Mouse (Mus musculus): ENCODE data around the gene Pigyl. TPM values are rescaled to one million over a fixed set of nuclear protein-coding genes. Genes with fewer than 3 reads are reported as not detected.
"Not testable (repeated sequence)": the region's sequence is repeated elsewhere in the genome, so short reads cannot be mapped to it uniquely, and the experiment has no call there.

Pigyl gene
- polyA plus RNA-seq, 1 experiment from 2014 or later = 58.4 TPM

DNA sequence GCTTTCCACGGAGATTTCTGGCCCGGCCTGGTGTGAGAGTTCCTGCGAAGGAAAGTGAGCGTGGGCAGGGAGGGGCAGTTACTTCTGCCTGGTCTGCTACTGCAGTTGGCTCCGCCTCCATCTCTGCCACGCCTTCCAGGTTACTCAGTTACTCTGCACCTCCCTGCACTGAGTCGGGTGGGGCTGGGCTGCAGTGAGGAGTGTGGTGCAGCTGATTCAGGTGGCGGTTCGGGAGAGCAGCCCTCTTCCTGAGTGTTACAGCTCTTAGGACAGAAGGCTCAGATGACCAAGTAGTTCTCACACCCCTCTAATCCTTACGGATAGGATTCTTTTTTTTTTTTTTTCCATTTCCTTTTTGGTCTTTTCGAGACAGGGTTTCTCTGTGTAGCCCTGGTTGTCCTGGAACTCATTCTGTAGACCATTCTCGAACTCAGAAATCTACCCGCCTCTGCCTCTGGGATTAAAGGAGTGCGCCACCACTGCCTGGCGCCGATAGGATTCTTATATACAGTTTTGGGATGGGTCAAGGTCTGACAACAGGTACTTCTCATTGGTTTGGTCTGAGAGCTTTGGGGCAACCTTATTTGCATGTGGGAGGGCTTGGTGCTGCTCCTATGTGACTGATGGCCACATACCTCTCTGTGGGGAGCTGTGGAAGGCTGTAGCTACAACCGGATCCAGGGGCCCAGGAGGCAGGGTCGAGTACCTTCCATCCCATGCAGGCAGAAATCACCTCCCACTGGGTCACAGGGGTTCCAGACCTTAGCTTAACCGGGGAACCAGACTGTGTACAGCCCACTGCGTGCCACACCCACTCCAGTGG, 7.0 kb upstream of the Pigyl start:
- no peaks in the 10 kb centered on the region for H3K36me3 ChIP-seq (ENCODE audit: control insufficient read depth, insufficient read depth, low read length)
- H3K4me1 ChIP-seq (ENCODE audit: control insufficient read depth, insufficient read depth, low read length) = no peaks in the 10 kb centered on the region
- no peak overlapping the region for H3K4me3 ChIP-seq (ENCODE audit: low read depth, low read length)
- no peak for ATAC-seq (ENCODE audit: insufficient number of reproducible peaks, low FRiP score, low TSS enrichment, low read depth)
- no peaks in the 10 kb centered on the region for H3K9me3 ChIP-seq (ENCODE audit: control insufficient read depth, low read length)
- no peaks in the 10 kb centered on the region for H3K27me3 ChIP-seq (ENCODE audit: control insufficient read depth, insufficient read depth, low read length)
- H3K9ac ChIP-seq (ENCODE audit: low read length) = no peak overlapping the region
- DNase-seq (ENCODE audit: low spot score) = no peak
- no peak overlapping the region for H3K4me2 ChIP-seq (ENCODE audit: low read depth, severe bottlenecking)
- no peak overlapping the region for H3K27ac ChIP-seq (replicated peaks; ENCODE audit: low read depth, low read length)
- WGBS = 73% methylated on average over 20 of the region's 20 CpGs

- not testable (repeated sequence) for H3K4me1 ChIP-seq (ENCODE audit: control insufficient read depth, insufficient read depth, low read length); ATAC-seq (ENCODE audit: insufficient number of reproducible peaks, low FRiP score, low TSS enrichment, low read depth); H3K9ac ChIP-seq (ENCODE audit: low read length); H3K4me2 ChIP-seq (ENCODE audit: low read depth, severe bottlenecking); H3K4me3 ChIP-seq (ENCODE audit: low read depth, low read length); H3K9me3 ChIP-seq (ENCODE audit: control insufficient read depth, low read length); H3K27me3 ChIP-seq (ENCODE audit: control insufficient read depth, insufficient read depth, low read length); H3K27ac ChIP-seq (replicated peaks; ENCODE audit: low read depth, low read length); H3K36me3 ChIP-seq (ENCODE audit: control insufficient read depth, insufficient read depth, low read length); DNase-seq (ENCODE audit: low spot score)
- WGBS = 87% methylated on average over 7 of the region's 7 CpGs
Measured at GRCm38 (mm10) chr9:22150249-22150693, 6.4 kb upstream of the Pigyl start.

GRCm38 (mm10) chr9:22150946-22151345, 5.7 kb upstream of the Pigyl start:
- Histone ChIP-seq H3K9ac (ENCODE audit: low read length) (no peak overlapping the region), H3K27ac (replicated peaks; ENCODE audit: low read depth, low read length) (no peak overlapping the region), H3K9me3 (ENCODE audit: control insufficient read depth, low read length) (no peaks in the 10 kb centered on the region), H3K4me1 (ENCODE audit: control insufficient read depth, insufficient read depth, low read length) (no peaks in the 10 kb centered on the region), H3K27me3 (ENCODE audit: control insufficient read depth, insufficient read depth, low read length) (no peaks in the 10 kb centered on the region), H3K4me3 (ENCODE audit: low read depth, low read length) (no peak overlapping the region), H3K36me3 (ENCODE audit: control insufficient read depth, insufficient read depth, low read length) (no peaks in the 10 kb centered on the region), H3K4me2 (ENCODE audit: low read depth, severe bottlenecking) (no peak overlapping the region)
- DNase-seq (ENCODE audit: low spot score) = no peak
- ATAC-seq (ENCODE audit: insufficient number of reproducible peaks, low FRiP score, low TSS enrichment, low read depth) = no peak
- WGBS = 84% methylated on average over 2 of the region's 2 CpGs

DNA sequence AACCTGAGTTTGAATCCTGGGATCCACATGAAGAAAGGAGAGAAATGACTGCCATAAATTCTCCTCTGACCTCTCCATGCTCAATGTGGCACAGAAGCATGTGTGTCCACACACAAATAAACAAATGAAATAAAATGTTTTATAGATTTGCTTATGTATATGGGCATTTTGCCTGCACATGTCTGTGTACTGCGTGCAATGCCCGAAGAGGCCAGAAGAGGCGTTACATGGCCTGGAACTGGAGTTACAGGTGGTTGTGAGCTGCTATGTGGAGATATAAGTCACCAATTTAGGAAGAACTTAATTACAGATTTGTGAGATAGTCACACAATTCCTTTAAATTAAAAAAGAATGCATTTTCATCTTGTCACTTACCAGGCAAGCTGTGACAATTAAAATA, 2.8 kb upstream of the Pigyl start:
- DNase-seq (ENCODE audit: low spot score) = no peak
- ATAC-seq (ENCODE audit: insufficient number of reproducible peaks, low FRiP score, low TSS enrichment, low read depth) = no peak
- 89% methylated on average over 3 of the region's 3 CpGs for WGBS
- Histone ChIP-seq H3K9me3 (ENCODE audit: control insufficient read depth, low read length) (no peaks in the 10 kb centered on the region), H3K4me3 (ENCODE audit: low read depth, low read length) (no peak overlapping the region), H3K4me2 (ENCODE audit: low read depth, severe bottlenecking) (no peak overlapping the region), H3K36me3 (ENCODE audit: control insufficient read depth, insufficient read depth, low read length) (no peaks in the 10 kb centered on the region), H3K27me3 (ENCODE audit: control insufficient read depth, insufficient read depth, low read length) (peaks cover 3% of the 10 kb centered on the region; the same call in 1 of the 2 replicates), H3K9ac (ENCODE audit: low read length) (no peak overlapping the region), H3K4me1 (ENCODE audit: control insufficient read depth, insufficient read depth, low read length) (peaks cover 3% of the 10 kb centered on the region; the same call in 1 of the 2 replicates), H3K27ac (replicated peaks; ENCODE audit: low read depth, low read length) (no peak overlapping the region)

GRCm38 (mm10) chr9:22155614-22156013, 1.0 kb upstream of the Pigyl start:
- Histone ChIP-seq H3K9ac (ENCODE audit: low read length) (no peak overlapping the region), H3K4me3 (ENCODE audit: low read depth, low read length) (no peak overlapping the region), H3K36me3 (ENCODE audit: control insufficient read depth, insufficient read depth, low read length) (no peaks in the 10 kb centered on the region), H3K9me3 (ENCODE audit: control insufficient read depth, low read length) (no peaks in the 10 kb centered on the region), H3K4me1 (ENCODE audit: control insufficient read depth, insufficient read depth, low read length) (peaks cover 3% of the 10 kb centered on the region; the same call in 1 of the 2 replicates), H3K27ac (replicated peaks; ENCODE audit: low read depth, low read length) (no peak overlapping the region), H3K4me2 (ENCODE audit: low read depth, severe bottlenecking) (no peak overlapping the region; the same call in 1 of the 2 replicates), H3K27me3 (ENCODE audit: control insufficient read depth, insufficient read depth, low read length) (peaks cover 3% of the 10 kb centered on the region; the same call in 1 of the 2 replicates)
- WGBS = 27% methylated on average over 10 of the region's 10 CpGs
- ATAC-seq (ENCODE audit: insufficient number of reproducible peaks, low FRiP score, low TSS enrichment, low read depth) (0 out of 2 replicates have a peak, but pooled peaks have one; percentile 18), DNase-seq (ENCODE audit: low spot score) (peak; percentile 78)

GRCm38 (mm10) chr9:22157516-22158265, 1.0 kb downstream of the Pigyl start:
- Histone ChIP-seq H3K4me1 (ENCODE audit: control insufficient read depth, insufficient read depth, low read length) (peaks cover 3% of the 10 kb centered on the region; the same call in 1 of the 2 replicates), H3K9me3 (ENCODE audit: control insufficient read depth, low read length) (no peaks in the 10 kb centered on the region), H3K9ac (ENCODE audit: low read length) (no peak overlapping the region; the same call in 1 of the 2 replicates), H3K4me3 (ENCODE audit: low read depth, low read length) (peak overlapping the region; percentile 51), H3K27ac (replicated peaks; ENCODE audit: low read depth, low read length) (no peak overlapping the region), H3K4me2 (ENCODE audit: low read depth, severe bottlenecking) (peak overlapping the region; percentile 41), H3K36me3 (ENCODE audit: control insufficient read depth, insufficient read depth, low read length) (no peaks in the 10 kb centered on the region), H3K27me3 (ENCODE audit: control insufficient read depth, insufficient read depth, low read length) (peaks cover 3% of the 10 kb centered on the region; the same call in 1 of the 2 replicates)
- 60% methylated on average over 34 of the region's 34 CpGs for WGBS
- no peak for ATAC-seq (ENCODE audit: insufficient number of reproducible peaks, low FRiP score, low TSS enrichment, low read depth)
- DNase-seq (ENCODE audit: low spot score) = no peak

DNA sequence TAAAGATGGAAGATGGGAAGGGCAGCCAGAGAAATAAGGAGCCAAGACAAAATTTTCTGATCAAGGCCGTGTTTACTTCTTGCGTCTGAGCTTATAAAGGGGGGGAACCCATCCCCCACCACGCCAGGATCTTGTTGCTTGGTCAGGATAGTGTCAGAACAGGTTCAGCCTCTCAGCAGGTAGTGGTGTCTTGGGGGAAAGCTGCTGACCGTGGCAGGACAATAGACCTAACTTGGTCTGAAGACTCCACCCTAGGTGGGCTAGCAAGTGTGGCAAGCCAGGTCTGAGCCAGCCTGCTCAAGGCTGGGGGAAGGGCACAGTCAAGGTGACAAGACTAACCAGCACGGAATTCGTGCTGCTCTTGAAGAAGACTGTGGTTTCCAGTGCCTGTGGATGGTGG, 4.7 kb downstream of the Pigyl start:
- Histone ChIP-seq H3K9ac (ENCODE audit: low read length) (no peak overlapping the region), H3K27me3 (ENCODE audit: control insufficient read depth, insufficient read depth, low read length) (peaks cover 3% of the 10 kb centered on the region; the same call in 1 of the 2 replicates), H3K27ac (replicated peaks; ENCODE audit: low read depth, low read length) (no peak overlapping the region), H3K4me3 (ENCODE audit: low read depth, low read length) (no peak overlapping the region), H3K9me3 (ENCODE audit: control insufficient read depth, low read length) (no peaks in the 10 kb centered on the region), H3K36me3 (ENCODE audit: control insufficient read depth, insufficient read depth, low read length) (no peaks in the 10 kb centered on the region), H3K4me2 (ENCODE audit: low read depth, severe bottlenecking) (no peak overlapping the region), H3K4me1 (ENCODE audit: control insufficient read depth, insufficient read depth, low read length) (peaks cover 6% of the 10 kb centered on the region)
- DNase-seq (ENCODE audit: low spot score) (no peak), ATAC-seq (ENCODE audit: insufficient number of reproducible peaks, low FRiP score, low TSS enrichment, low read depth) (no peak)
- 37% methylated on average over 6 of the region's 6 CpGs for WGBS

GRCm38 (mm10) chr9:22162305-22162704, 5.7 kb downstream of the Pigyl start:
- ATAC-seq (ENCODE audit: insufficient number of reproducible peaks, low FRiP score, low TSS enrichment, low read depth) = no peak
- Histone ChIP-seq H3K4me1 (ENCODE audit: control insufficient read depth, insufficient read depth, low read length) (peaks cover 6% of the 10 kb centered on the region), H3K27me3 (ENCODE audit: control insufficient read depth, insufficient read depth, low read length) (peaks cover 3% of the 10 kb centered on the region; the same call in 1 of the 2 replicates), H3K4me3 (ENCODE audit: low read depth, low read length) (no peak overlapping the region), H3K27ac (replicated peaks; ENCODE audit: low read depth, low read length) (no peak overlapping the region), H3K9ac (ENCODE audit: low read length) (no peak overlapping the region), H3K9me3 (ENCODE audit: control insufficient read depth, low read length) (no peaks in the 10 kb centered on the region), H3K36me3 (ENCODE audit: control insufficient read depth, insufficient read depth, low read length) (no peaks in the 10 kb centered on the region), H3K4me2 (ENCODE audit: low read depth, severe bottlenecking) (no peak overlapping the region)
- 73% methylated on average over 9 of the region's 9 CpGs for whole genome bisulfite sequencing
- DNase-seq (ENCODE audit: low spot score) = no peak
